Mouse (Mus musculus) cortical plate, adult 2 months (tissue): ENCODE data around the gene Cav1.

ENCODE experiments used
- CTCF ChIP-seq: fragments of 200-500 bp; IDR thresholded peaks from 2 replicates; pipeline ENCODE4 v1.5.1; 2011; ENCODE audit warnings: mild to moderate bottlenecking, control low read depth, low read length; ENCODE audit not compliant: insufficient read depth; ENCODE audit errors: extremely low read depth
- POLR2A ChIP-seq: fragments of 200-500 bp; IDR thresholded peaks from 2 replicates; pipeline ENCODE4 v1.6.1; 2011; ENCODE audit warnings: mild to moderate bottlenecking, low read length, control low read depth; ENCODE audit not compliant: insufficient read depth; ENCODE audit errors: extremely low read depth

DNA sequence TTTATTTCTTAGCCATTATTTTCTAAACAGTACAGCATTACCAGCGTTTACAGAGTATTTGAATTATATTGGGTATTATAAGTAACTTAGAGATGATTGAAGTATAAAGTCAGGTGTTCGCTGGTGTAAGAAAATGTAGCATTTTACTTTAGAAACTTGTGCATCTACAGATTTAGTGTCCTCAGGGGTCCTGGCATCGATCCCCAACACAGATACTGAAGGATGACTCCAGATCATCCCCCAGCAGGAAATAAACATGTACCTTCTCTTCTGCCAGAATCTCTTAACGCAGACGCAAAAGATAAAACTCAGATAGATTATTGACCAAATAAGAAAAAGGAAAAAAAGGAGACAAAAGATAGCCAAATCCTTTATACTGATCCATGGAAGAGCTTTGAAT, 68.2 kb downstream of the Cav1 start:
- TF ChIP-seq CTCF (no peak), POLR2A (no peak)
